Mouse (Mus musculus): ENCODE data around the gene Basp1. TPM values are rescaled to one million over a fixed set of nuclear protein-coding genes. Genes with fewer than 3 reads are reported as not detected.

Gene Basp1
- 16.0 and 34.3 TPM in 2 replicates for polyA plus RNA-seq (2012; rRNA removed; ENCODE audit: low replicate concordance)

GRCm38 (mm10) chr15:25413378-25413901 lies at the start of gene Basp1:
TSS of gene Basp1 (minus strand) at chr15:25413764.

Other genes starting within 250 kb of the Basp1 start
- 19.7 and 20.9 TPM in 2 replicates for gene Myo10, start 208.8 kb upstream of the Basp1 start, polyA plus RNA-seq (2012; rRNA removed; ENCODE audit: low replicate concordance)

All from mammary gland, adult 2 months (tissue).